Mouse (Mus musculus) stomach, postnatal 0 days (tissue): Measurements from ENCODE around the gene Hsd17b13.

Experiments used
- CTCF ChIP-seq: IDR thresholded peaks from 2 replicates; pipeline ENCODE4 v1.5.1; 2016; ENCODE audit warnings: antibody characterized with exemption, low read depth, mild to moderate bottlenecking, moderate library complexity
- EP300 ChIP-seq: optimal IDR thresholded peaks from 2 replicates; pipeline ENCODE3; 2016; ENCODE audit warnings: antibody characterized with exemption

GRCm38 (mm10) chr5:103928196-103928550 lies 49.0 kb downstream of the Hsd17b13 start:
- TF ChIP-seq CTCF (no peak), EP300 (no peak)
